Mouse (Mus musculus) heart, embryonic 13.5 days (tissue): ENCODE data around the gene Dph5. TPM values are rescaled to one million over a fixed set of nuclear protein-coding genes. Genes with fewer than 3 reads are reported as not detected.

Source experiments
- microRNA-seq: library from miRNA; unstranded; fragments of <30 nt; microRNA quantifications from one replicate; pipeline ENCODE4, GENCODE M21; 2016
- polyA plus RNA-seq: library from polyadenylated mRNA; unstranded; fragments of >200 nt; fragmentation: Nextera tagmentation; extraction: Ambion mirVana; gene quantifications from 2 replicates; pipeline ENCODE4 v1.2.1, GENCODE M21; 2015

Dph5 gene
- polyA plus RNA-seq, 1 experiment from 2014 or later = 17.5 TPM

Small RNA genes lying within 50 kb of the gene (microRNA-seq; reads per million reads assigned to microRNA genes)
- not detected for gene Mir669n

Other genes starting within 250 kb of the Dph5 start
- 76.9 and 80.8 TPM in 2 replicates for gene S1pr1, start 172.8 kb upstream of the Dph5 start, polyA plus RNA-seq
- gene Slc30a7, start 119.6 kb downstream of the Dph5 start, polyA plus RNA-seq = 17.4 and 19.8 TPM in 2 replicates
- 18.8 and 19.5 TPM in 2 replicates for gene Extl2, start 119.6 kb downstream of the Dph5 start, polyA plus RNA-seq
- 56.4 and 67.5 TPM in 2 replicates for gene Vcam1, start 241.9 kb downstream of the Dph5 start, polyA plus RNA-seq